Mouse (Mus musculus) liver, postnatal 0 days (tissue): ENCODE results near the gene Smcp.

Source experiments
- CTCF ChIP-seq: sonication (generic); IDR thresholded peaks from 2 replicates; pipeline ENCODE4 v1.5.1; 2016; ENCODE audit warnings: antibody characterized with exemption, low read depth
- EP300 ChIP-seq: IDR thresholded peaks from 2 replicates; pipeline ENCODE4 v1.6.1; 2016; ENCODE audit warnings: antibody characterized with exemption, low read depth, mild to moderate bottlenecking

GRCm38 (mm10) chr3:92587190-92587589 lies 1.6 kb downstream of the Smcp start:
- TF ChIP-seq CTCF (no peak), EP300 (no peak)
